Mouse (Mus musculus) hindbrain, embryonic 14.5 days (tissue): ENCODE data around the gene Top2a. TPM values are rescaled to one million over a fixed set of nuclear protein-coding genes. Genes with fewer than 3 reads are reported as not detected.

ENCODE experiments used
- ATAC-seq: fragments of 200-750 bp; cut with Nextera tagmentation; 2 replicates; pipeline ENCODE4 v1.8.0; 2017; ENCODE audit warnings: moderate number of reproducible peaks, mild to moderate bottlenecking, moderate TSS enrichment, moderate library complexity; ENCODE audit not compliant: low FRiP score
- DNase-seq: peaks from one replicate; pipeline ENCODE4 v3.0.0-alpha.2; 2015; ENCODE audit warnings: low spot score
- H3K27ac ChIP-seq: fragments of 300-500 bp; sonication (generic); 2 replicates; pipeline ENCODE4 v1.5.1; 2014; ENCODE audit warnings: mild to moderate bottlenecking, moderate library complexity
- H3K27me3 ChIP-seq: fragments of 300-500 bp; sonication (generic); 2 replicates; pipeline ENCODE4 v1.6.1; 2014; ENCODE audit warnings: mild to moderate bottlenecking, low read length, mixed read lengths; ENCODE audit not compliant: control insufficient read depth, insufficient read depth
- H3K36me3 ChIP-seq: fragments of 300-500 bp; sonication (generic); replicated peaks from 2 replicates; pipeline ENCODE4 v1.6.1; 2014; ENCODE audit not compliant: control insufficient read depth, insufficient read depth
- H3K4me1 ChIP-seq: fragments of 300-500 bp; sonication (generic); replicated peaks from 2 replicates; pipeline ENCODE4 v1.6.1; 2014; ENCODE audit warnings: antibody characterized with exemption, low read length, mixed read lengths; ENCODE audit not compliant: control insufficient read depth, insufficient read depth
- H3K4me2 ChIP-seq: fragments of 300-500 bp; sonication (generic); replicated peaks from 2 replicates; pipeline ENCODE4 v1.6.1; 2014; ENCODE audit warnings: mild to moderate bottlenecking, moderate library complexity
- H3K4me3 ChIP-seq: fragments of 300-500 bp; sonication (generic); replicated peaks from 2 replicates; pipeline ENCODE4 v1.5.1; 2014; ENCODE audit warnings: mild to moderate bottlenecking, low read length
- H3K9ac ChIP-seq: fragments of 300-500 bp; sonication (generic); 2 replicates; pipeline ENCODE4 v1.6.1; 2014
- H3K9me3 ChIP-seq: fragments of 300-500 bp; sonication (generic); 2 replicates; pipeline ENCODE4 v1.6.1; 2016; ENCODE audit warnings: low read length; ENCODE audit not compliant: control insufficient read depth
- WGBS: fragments of 180-500 bp; shearing (Covaris S2); extraction: QIAGEN DNeasy Blood & Tissue Kit; methylation state at CpG from one replicate; pipeline ENCODE4 v1.1.7; 2014; 5-methylcytosine and 5-hydroxymethylcytosine counted together
- polyA plus RNA-seq: library from polyadenylated mRNA; unstranded; fragments of >200 nt; fragmentation: Nextera tagmentation; extraction: Ambion mirVana; gene quantifications from 2 replicates; pipeline ENCODE4 v1.2.1, GENCODE M21; 2014

The Top2a gene
- polyA plus RNA-seq, 1 experiment from 2014 or later, result 34.2 TPM

DNA sequence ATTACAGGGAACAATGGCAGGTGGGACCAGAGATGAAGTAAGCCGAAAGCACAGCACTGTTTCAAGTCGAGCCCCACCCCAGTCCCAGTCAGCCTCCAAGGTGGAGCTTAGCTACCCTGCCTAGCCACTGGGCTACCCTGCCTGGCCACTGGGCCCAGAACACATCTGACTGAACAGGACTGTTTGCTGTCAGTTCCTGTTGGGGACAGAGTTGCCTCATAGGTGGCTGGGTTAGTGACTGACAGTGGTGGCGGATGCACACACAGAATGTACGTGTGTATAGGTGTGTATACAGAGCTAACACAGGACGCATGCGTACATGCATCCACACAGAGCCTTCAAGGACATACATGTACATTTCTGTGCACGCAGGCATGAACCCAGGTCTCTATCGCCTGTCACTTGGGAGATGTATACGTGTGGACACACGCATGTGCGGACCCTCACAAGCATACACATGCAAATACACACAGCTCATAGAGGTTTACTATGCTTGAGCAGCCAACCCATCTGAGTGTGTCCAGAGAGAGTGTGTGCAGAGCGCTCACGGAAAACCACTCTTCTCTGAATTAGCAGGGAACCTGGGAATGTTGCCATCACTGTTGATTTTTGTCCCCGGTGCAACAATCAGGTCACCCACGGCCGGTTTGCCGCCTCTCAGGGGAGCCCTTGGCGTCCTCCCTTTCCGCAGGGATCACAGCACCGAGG is 42.5 kb downstream of the Top2a start:
- peak; percentile 42; the same call in 1 of the 2 replicates for ATAC-seq
- no peaks in the 10 kb centered on the region for H3K27me3 ChIP-seq
- peak overlapping the region; percentile 60 for H3K4me3 ChIP-seq
- no peaks in the 10 kb centered on the region for H3K9me3 ChIP-seq
- 29% methylated on average over 20 of the region's 20 CpGs for WGBS
- H3K4me1 ChIP-seq, result peaks cover 5% of the 10 kb centered on the region; the same call in 1 of the 2 replicates
- peak overlapping the region; percentile 69 for H3K4me2 ChIP-seq
- peak overlapping the region; percentile 95 for H3K27ac ChIP-seq
- H3K9ac ChIP-seq, result peak overlapping the region; percentile 78
- no peaks in the 10 kb centered on the region for H3K36me3 ChIP-seq
- DNase-seq, result no peak

DNA sequence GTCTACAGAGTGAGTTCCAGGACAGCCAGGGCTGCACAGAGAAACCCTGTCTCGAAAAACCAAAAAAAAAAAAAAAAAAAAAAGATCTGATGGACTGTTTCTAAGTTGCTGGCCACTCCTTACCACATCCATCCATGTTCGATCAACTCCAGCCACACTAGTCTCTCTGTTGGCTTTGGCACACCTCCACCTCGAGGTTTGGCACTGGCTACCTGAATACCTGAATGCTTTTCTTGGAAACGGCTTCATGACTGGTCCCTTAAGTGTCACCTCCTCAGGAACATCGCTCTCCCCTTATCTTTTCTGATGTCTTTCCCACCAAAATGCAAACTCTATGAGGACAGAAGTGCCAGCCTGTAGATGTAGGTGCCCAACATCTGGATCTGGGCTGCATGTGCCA is 44.6 kb downstream of the Top2a start:
- Histone ChIP-seq H3K36me3 (no peaks in the 10 kb centered on the region), H3K4me3 (no peak overlapping the region), H3K27ac (no peak overlapping the region), H3K9ac (no peak overlapping the region), H3K9me3 (no peaks in the 10 kb centered on the region), H3K4me2 (no peak overlapping the region), H3K4me1 (peaks cover 5% of the 10 kb centered on the region; the same call in 1 of the 2 replicates), H3K27me3 (no peaks in the 10 kb centered on the region)
- 74% methylated on average over 4 of the region's 5 CpGs for WGBS
- DNase-seq, result no peak
- ATAC-seq, result no peak

DNA sequence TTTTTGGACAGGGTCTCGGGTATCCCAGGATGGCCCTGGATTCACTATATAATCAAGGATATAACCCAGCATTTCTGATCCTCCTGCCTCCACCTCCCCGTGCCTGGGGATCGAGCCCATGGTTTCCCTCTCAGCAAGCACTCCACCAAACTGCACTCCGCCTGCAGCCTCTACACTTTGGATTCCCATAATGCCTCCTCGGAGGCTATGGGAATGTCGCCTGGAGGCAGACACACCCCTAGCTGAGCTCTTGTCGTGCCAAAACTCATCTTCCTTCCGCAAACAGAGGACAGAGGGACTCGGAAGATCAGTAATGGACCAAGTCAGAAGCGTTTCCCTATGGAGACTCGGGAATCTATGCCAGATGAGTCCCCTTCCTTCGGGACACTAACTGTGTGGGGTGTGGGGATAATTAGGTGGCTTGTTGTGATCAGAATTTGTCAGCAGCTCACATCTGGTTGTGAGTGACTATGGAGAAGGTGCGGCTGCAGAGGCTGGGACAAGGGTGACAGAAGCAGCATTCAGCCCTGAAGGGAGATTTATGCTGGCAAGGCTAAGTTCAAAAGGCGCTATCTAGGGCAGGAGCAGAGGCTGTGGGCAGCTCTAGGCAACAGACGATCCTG is 45.4 kb downstream of the Top2a start:
- WGBS, result 54% methylated on average over 15 of the region's 15 CpGs
- Histone ChIP-seq H3K9me3 (no peaks in the 10 kb centered on the region), H3K27me3 (no peaks in the 10 kb centered on the region), H3K4me3 (no peak overlapping the region), H3K9ac (no peak overlapping the region), H3K27ac (no peak overlapping the region), H3K36me3 (peaks cover 2% of the 10 kb centered on the region; the same call in 1 of the 2 replicates), H3K4me2 (no peak overlapping the region), H3K4me1 (peaks cover 5% of the 10 kb centered on the region; the same call in 1 of the 2 replicates)
- ATAC-seq (no peak), DNase-seq (no peak)

DNA sequence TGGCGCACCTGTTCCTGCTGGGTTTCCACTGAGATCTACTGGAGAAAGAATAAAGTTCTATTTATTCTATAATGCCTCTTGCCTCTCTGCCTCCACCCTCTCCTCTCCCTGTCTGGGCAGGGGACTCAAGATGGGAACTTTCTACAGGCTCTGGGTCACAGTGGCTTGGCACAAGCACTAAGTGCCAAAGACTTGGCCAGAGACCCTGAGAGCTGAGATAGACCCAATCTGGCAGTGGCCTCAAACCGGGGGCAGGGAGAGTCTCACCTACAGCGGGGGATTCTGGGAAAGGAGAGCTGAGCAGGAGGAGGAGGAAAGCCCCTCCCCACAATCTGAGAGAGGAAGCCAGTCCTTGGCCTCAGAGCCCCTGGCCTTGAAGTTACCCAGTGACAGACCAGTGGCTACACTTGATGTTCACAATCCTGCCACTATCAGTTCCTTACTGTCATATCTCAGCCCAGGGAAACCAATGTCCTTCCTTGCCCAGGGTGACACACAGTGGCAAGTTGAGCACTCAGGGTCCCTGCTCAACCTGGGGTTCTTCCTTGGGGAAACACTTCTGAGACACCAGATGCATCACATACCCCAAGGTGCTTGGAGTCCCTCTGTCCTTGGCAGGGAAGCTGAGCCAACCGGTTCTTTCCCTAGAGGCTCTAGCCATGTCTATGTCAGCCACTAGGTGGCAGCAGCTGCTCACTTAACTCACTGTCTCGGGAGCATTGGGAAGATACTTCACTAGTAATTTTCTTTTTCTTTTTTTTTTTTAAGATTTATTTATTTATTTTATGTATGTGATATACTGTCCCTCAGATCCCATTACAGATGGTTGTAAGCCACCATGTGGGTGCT is 48.9 kb downstream of the Top2a start:
- Histone ChIP-seq H3K9me3 (no peaks in the 10 kb centered on the region), H3K4me3 (no peak overlapping the region), H3K27ac (no peak overlapping the region), H3K36me3 (peaks cover 35% of the 10 kb centered on the region), H3K9ac (no peak overlapping the region), H3K4me2 (no peak overlapping the region), H3K4me1 (peaks cover 17% of the 10 kb centered on the region), H3K27me3 (no peaks in the 10 kb centered on the region)
- WGBS, result 44% methylated on average over 5 of the region's 5 CpGs
- peak; percentile 85 for DNase-seq
- ATAC-seq, result no peak

DNA sequence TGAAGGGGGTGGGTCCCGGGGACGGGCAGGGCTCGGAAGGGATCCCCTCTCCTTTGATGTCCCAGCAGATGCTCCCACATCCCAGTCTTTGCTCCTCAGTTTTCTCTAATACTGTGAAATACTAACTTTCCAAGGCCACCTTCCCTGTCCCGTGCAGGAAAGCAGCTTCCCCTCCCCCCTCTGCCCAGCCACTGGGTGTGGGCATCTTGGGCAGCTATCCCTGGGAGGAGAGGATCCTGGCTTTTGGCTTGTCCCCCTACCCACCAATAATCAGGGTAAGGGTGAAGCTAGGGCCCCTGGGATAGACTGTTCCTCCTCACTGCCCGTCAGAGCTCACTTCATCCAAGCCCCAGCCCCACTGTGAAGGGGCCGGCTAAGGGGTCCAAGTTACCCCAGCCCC is 49.8 kb downstream of the Top2a start:
- H3K27me3 ChIP-seq, result no peaks in the 10 kb centered on the region
- no peak for ATAC-seq
- DNase-seq, result no peak

DNA sequence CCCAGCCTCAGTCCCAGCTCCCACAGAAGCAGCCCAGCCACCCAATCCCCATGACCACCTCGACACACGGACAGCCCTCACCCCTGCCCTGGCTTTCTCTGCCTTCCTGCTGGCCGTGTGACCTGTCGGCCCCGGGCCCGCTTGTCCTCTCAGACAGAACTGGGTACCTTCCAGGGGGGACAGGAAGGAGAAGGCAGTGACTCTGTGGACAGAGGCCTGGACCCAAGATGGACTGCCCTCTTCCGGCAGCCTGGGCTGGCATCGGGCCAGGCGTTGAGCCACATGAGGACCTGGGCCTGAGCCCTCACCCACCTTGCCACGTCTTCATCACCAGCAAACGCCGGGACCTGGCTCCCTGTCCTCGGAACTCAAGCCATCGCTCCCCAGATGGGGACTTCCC is 50.4 kb downstream of the Top2a start:
- ATAC-seq (no peak), DNase-seq (no peak)
- no peak overlapping the region for H3K4me3 ChIP-seq
- H3K27me3 ChIP-seq, result no peaks in the 10 kb centered on the region
- H3K27ac ChIP-seq, result no peak overlapping the region
- H3K4me1 ChIP-seq, result peaks cover 32% of the 10 kb centered on the region
- no peak overlapping the region for H3K9ac ChIP-seq
- H3K9me3 ChIP-seq, result no peaks in the 10 kb centered on the region
- no peak overlapping the region for H3K4me2 ChIP-seq
- 85% methylated on average over 14 of the region's 14 CpGs for WGBS
- H3K36me3 ChIP-seq, result peaks cover 35% of the 10 kb centered on the region

More for the DNA sequence above, 49.8 kb downstream of the Top2a start:
- H3K36me3 ChIP-seq, result peaks cover 35% of the 10 kb centered on the region
- no peak overlapping the region for H3K4me2 ChIP-seq
- no peak overlapping the region for H3K9ac ChIP-seq
- WGBS, result 78% methylated on average over 6 of the region's 6 CpGs
- H3K4me3 ChIP-seq, result no peak overlapping the region
- no peaks in the 10 kb centered on the region for H3K9me3 ChIP-seq
- no peak overlapping the region for H3K27ac ChIP-seq
- H3K4me1 ChIP-seq, result peaks cover 26% of the 10 kb centered on the region

DNA sequence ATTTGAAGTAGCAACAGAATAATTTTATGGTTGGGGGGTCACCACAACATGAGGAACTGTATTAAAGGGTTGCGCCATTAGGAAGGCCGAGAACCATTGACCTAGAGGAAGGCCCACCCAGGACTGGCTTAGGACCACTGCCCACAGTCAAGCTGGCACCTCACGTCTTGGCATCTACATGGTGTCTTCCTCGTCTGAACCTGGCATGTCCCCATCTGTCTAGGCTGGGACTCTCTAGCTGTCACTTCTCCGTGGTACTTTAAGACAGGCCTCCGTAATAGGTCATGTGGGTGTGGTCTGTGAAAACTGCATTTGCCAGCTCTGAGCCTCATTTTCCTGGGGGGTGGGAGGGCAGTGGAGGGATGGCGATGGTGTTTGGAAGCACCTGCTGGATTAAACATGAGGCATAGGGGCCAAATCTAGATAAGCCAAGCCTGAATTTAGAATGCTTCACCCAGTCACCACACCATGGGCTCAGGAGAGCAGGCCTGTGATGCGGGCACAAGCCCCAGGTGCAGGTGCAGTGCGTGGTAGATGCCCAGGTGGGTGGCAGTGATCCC is 51.1 kb downstream of the Top2a start:
- H3K4me2 ChIP-seq, result no peak overlapping the region
- H3K4me1 ChIP-seq, result peaks cover 39% of the 10 kb centered on the region
- H3K9me3 ChIP-seq, result no peaks in the 10 kb centered on the region
- H3K9ac ChIP-seq, result no peak overlapping the region
- ATAC-seq, result no peak
- no peaks in the 10 kb centered on the region for H3K27me3 ChIP-seq
- no peak for DNase-seq
- WGBS, result 86% methylated on average over 9 of the region's 9 CpGs
- H3K36me3 ChIP-seq, result peaks cover 35% of the 10 kb centered on the region
- H3K27ac ChIP-seq, result no peak overlapping the region
- H3K4me3 ChIP-seq, result no peak overlapping the region

DNA sequence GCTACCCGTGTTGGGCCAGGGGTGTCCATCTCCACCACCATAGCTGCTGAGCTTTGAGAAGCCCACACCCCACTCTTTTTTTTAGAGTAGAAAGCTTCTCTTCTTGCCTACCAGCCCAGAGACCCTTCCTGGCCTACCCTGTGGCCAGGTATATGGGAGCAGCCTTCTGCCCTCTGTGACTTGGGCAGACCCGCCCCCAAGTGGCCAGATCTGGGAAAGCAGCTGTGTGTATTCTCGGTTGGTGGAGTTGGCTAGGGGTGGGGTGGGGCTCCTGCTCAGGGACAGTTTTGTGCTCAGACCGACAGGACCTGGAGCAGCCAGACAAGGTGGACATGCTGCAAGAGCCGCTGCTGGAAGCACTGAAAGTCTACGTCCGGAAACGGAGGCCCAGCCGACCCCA is 51.8 kb downstream of the Top2a start:
- Histone ChIP-seq H3K9me3 (no peaks in the 10 kb centered on the region), H3K36me3 (peaks cover 35% of the 10 kb centered on the region), H3K27ac (no peak overlapping the region), H3K27me3 (no peaks in the 10 kb centered on the region), H3K4me3 (no peak overlapping the region), H3K9ac (no peak overlapping the region), H3K4me1 (peaks cover 46% of the 10 kb centered on the region), H3K4me2 (no peak overlapping the region)
- ATAC-seq (no peak), DNase-seq (peak; percentile 84)
- WGBS, result 54% methylated on average over 9 of the region's 9 CpGs
